Mouse (Mus musculus): Measurements from ENCODE around the gene Rps17. TPM values are rescaled to one million over a fixed set of nuclear protein-coding genes. Genes with fewer than 3 reads are reported as not detected.

Rps17 gene
- polyA plus RNA-seq (2012; rRNA removed), result 2,204 and 2,273 TPM in 2 replicates

- DNase-seq (ENCODE audit: low spot score), result peak; percentile 99
These were observed at the start of gene Rps17 for GRCm38 (mm10) chr7:81344544-81345446. Rps17 (minus strand) TSS chr7:81345254.

- DNase-seq (ENCODE audit: low spot score), result no peak
These were observed 34.3 kb upstream of the Rps17 start for GRCm38 (mm10) chr7:81379363-81379762.

- no peak for DNase-seq (ENCODE audit: low spot score)
These were observed 27.4 kb upstream of the Rps17 start for GRCm38 (mm10) chr7:81372337-81372920.

- DNase-seq (ENCODE audit: low spot score), result no peak
These were observed 26.8 kb upstream of the Rps17 start for GRCm38 (mm10) chr7:81371811-81372210.

GRCm38 (mm10) chr7:81369724-81370123 lies 24.7 kb upstream of the Rps17 start:
- no peak for DNase-seq (ENCODE audit: low spot score)

GRCm38 (mm10) chr7:81367946-81368345 lies 22.9 kb upstream of the Rps17 start:
- DNase-seq (ENCODE audit: low spot score), result no peak

GRCm38 (mm10) chr7:81356975-81357374 lies 11.9 kb upstream of the Rps17 start:
- no peak for DNase-seq (ENCODE audit: low spot score)

- DNase-seq (ENCODE audit: low spot score), result no peak
These were observed 11.3 kb upstream of the Rps17 start for GRCm38 (mm10) chr7:81356360-81356759.

GRCm38 (mm10) chr7:81355746-81356145 lies 10.7 kb upstream of the Rps17 start:
- DNase-seq (ENCODE audit: low spot score), result no peak

GRCm38 (mm10) chr7:81351826-81352225 lies 6.8 kb upstream of the Rps17 start:
- DNase-seq (ENCODE audit: low spot score), result no peak

- no peak for DNase-seq (ENCODE audit: low spot score)
These were observed 3.2 kb upstream of the Rps17 start for GRCm38 (mm10) chr7:81348206-81348605.

GRCm38 (mm10) chr7:81345447-81346170 lies 555 bp upstream of the Rps17 start:
- no peak for DNase-seq (ENCODE audit: low spot score)

GRCm38 (mm10) chr7:81343831-81344230 lies 1.2 kb downstream of the Rps17 start:
- no peak for DNase-seq (ENCODE audit: low spot score)

- DNase-seq (ENCODE audit: low spot score), result no peak
These were observed 1.7 kb downstream of the Rps17 start for GRCm38 (mm10) chr7:81343316-81343715.

- no peak for DNase-seq (ENCODE audit: low spot score)
These were observed 2.5 kb downstream of the Rps17 start for GRCm38 (mm10) chr7:81342356-81343094.

- no peak for DNase-seq (ENCODE audit: low spot score)
These were observed 3.5 kb downstream of the Rps17 start for GRCm38 (mm10) chr7:81341563-81341962.

GRCm38 (mm10) chr7:81339783-81340182 lies 5.3 kb downstream of the Rps17 start:
- DNase-seq (ENCODE audit: low spot score), result no peak

- DNase-seq (ENCODE audit: low spot score), result no peak
These were observed 6.6 kb downstream of the Rps17 start for GRCm38 (mm10) chr7:81338522-81338873.

GRCm38 (mm10) chr7:81337785-81338521 lies 7.1 kb downstream of the Rps17 start:
- DNase-seq (ENCODE audit: low spot score), result no peak

GRCm38 (mm10) chr7:81336432-81336786 lies 8.6 kb downstream of the Rps17 start:
- no peak for DNase-seq (ENCODE audit: low spot score)

GRCm38 (mm10) chr7:81335705-81336431 lies 9.2 kb downstream of the Rps17 start:
- no peak for DNase-seq (ENCODE audit: low spot score)
